Mouse (Mus musculus) MEL (cell line): ENCODE measurements around the gene Tmem30c. TPM values are rescaled to one million over a fixed set of nuclear protein-coding genes. Genes with fewer than 3 reads are reported as not detected.

ENCODE experiments used
- DNase-seq: peaks from one replicate; pipeline ENCODE4 v3.0.0; 2011; ENCODE audit warnings: low read depth, low spot score
- H3K27ac ChIP-seq: 2 replicates; pipeline ENCODE4 v1.5.1; 2012; ENCODE audit warnings: low read depth, mild to moderate bottlenecking, control low read depth, low read length, moderate library complexity; ENCODE audit not compliant: control insufficient read depth
- H3K27me3 ChIP-seq, 2 experiments: fragments of 150-350 bp in 1 of 2; sonication (generic) in 1 of 2; 2 replicates each; pipeline ENCODE4 v1.6.1; 2012; ENCODE audit warnings: low read length in 2 of 2, mild to moderate bottlenecking in 2 of 2, improper control_type of control experiment in 1 of 2, moderate library complexity in 1 of 2; ENCODE audit not compliant: insufficient read depth in 2 of 2, control insufficient read depth in 1 of 2
- H3K36me3 ChIP-seq, 2 experiments: 2 replicates each; pipeline ENCODE4 v1.6.1; 2012 to 2014; ENCODE audit warnings: low read length in 2 of 2, improper control_type of control experiment in 1 of 2, inconsistent platforms in 1 of 2, mild to moderate bottlenecking in 1 of 2; ENCODE audit not compliant: insufficient read depth in 2 of 2, control insufficient read depth in 1 of 2
- H3K4me1 ChIP-seq, 2 experiments: fragments of 150-350 bp in 1 of 2; sonication (generic) in 1 of 2; 2 replicates each; pipeline ENCODE4 v1.6.1; 2012; ENCODE audit warnings: low read length in 2 of 2, improper control_type of control experiment in 1 of 2, mild to moderate bottlenecking in 1 of 2; ENCODE audit not compliant: insufficient read depth in 2 of 2, control insufficient read depth in 1 of 2
- H3K4me3 ChIP-seq, 2 experiments: fragments of 150-350 bp in 1 of 2; sonication (generic) in 1 of 2; 2 replicates each; pipeline ENCODE4 v1.5.1; 2012; ENCODE audit warnings: low read depth in 2 of 2, low read length in 2 of 2, mild to moderate bottlenecking in 2 of 2, moderate library complexity in 2 of 2, control low read depth in 1 of 2, improper control_type of control experiment in 1 of 2; ENCODE audit not compliant: control insufficient read depth in 1 of 2, insufficient read depth in 1 of 2
- H3K79me2 ChIP-seq: 2 replicates; pipeline ENCODE4 v1.6.1; 2012; ENCODE audit warnings: mild to moderate bottlenecking, low read length, moderate library complexity; ENCODE audit not compliant: control insufficient read depth, poor library complexity, insufficient read depth
- H3K9ac ChIP-seq: 2 replicates; pipeline ENCODE4 v1.6.1; 2012; ENCODE audit warnings: low read depth, mild to moderate bottlenecking, control low read depth, low read length, moderate library complexity; ENCODE audit not compliant: control insufficient read depth, poor library complexity, severe bottlenecking
- H3K9me3 ChIP-seq: fragments of 150-350 bp; sonication (generic); replicated peaks from 2 replicates; pipeline ENCODE4 v1.6.1; 2012; ENCODE audit warnings: mild to moderate bottlenecking, low read length, improper control_type of control experiment, moderate library complexity; ENCODE audit not compliant: insufficient read depth
- CTCF ChIP-seq, 3 experiments: IDR thresholded peaks in 2 of 3; conservative IDR thresholded peaks in 1 of 3; 2 replicates each; pipeline ENCODE4 v1.5.1; 2011 to 2012; ENCODE audit warnings: low read length in 3 of 3, low read depth in 2 of 3, mild to moderate bottlenecking in 2 of 3, improper control_type of control experiment in 1 of 3, inconsistent platforms in 1 of 3, mixed read lengths in 1 of 3, moderate library complexity in 1 of 3; ENCODE audit not compliant: control insufficient read depth in 1 of 3, insufficient read depth in 1 of 3, poor library complexity in 1 of 3, severe bottlenecking in 1 of 3
- EP300 ChIP-seq, 2 experiments: IDR thresholded peaks; 2 replicates each; pipeline ENCODE4 v1.6.1; 2011; ENCODE audit warnings: improper control_type of control experiment in 2 of 2, low read length in 2 of 2, low read depth in 1 of 2, mild to moderate bottlenecking in 1 of 2
- ETS1 ChIP-seq: IDR thresholded peaks from 2 replicates; pipeline ENCODE4 v1.6.1; 2012; ENCODE audit warnings: low read depth, mild to moderate bottlenecking, inconsistent platforms, low read length, improper control_type of control experiment, moderate library complexity
- GABPA ChIP-seq: IDR thresholded peaks from 2 replicates; pipeline ENCODE4 v1.6.1; 2012; ENCODE audit warnings: low read depth, mild to moderate bottlenecking, inconsistent platforms, low read length, improper control_type of control experiment, moderate library complexity
- GATA1 ChIP-seq: IDR thresholded peaks from 2 replicates; pipeline ENCODE4 v1.6.1; 2011; ENCODE audit warnings: low read depth, low read length, improper control_type of control experiment
- JUND ChIP-seq: IDR thresholded peaks from 2 replicates; pipeline ENCODE4 v1.6.1; 2011; ENCODE audit warnings: low read depth, mild to moderate bottlenecking, improper control_type of control experiment, low read length
- KAT2A ChIP-seq: conservative IDR thresholded peaks from 2 replicates; pipeline ENCODE4 v1.6.1; 2012; ENCODE audit warnings: low read depth, low read length, improper control_type of control experiment, inconsistent platforms
- MAZ ChIP-seq: IDR thresholded peaks from 2 replicates; pipeline ENCODE4 v1.6.1; 2012; ENCODE audit warnings: low read depth, mild to moderate bottlenecking, inconsistent platforms, low read length, improper control_type of control experiment
- MEF2A ChIP-seq: IDR thresholded peaks from 2 replicates; pipeline ENCODE4 v1.6.1; 2014; ENCODE audit warnings: low read depth, mild to moderate bottlenecking, inconsistent platforms, low read length, improper control_type of control experiment; ENCODE audit not compliant: poor library complexity, insufficient replicate concordance, severe bottlenecking; ENCODE audit errors: extremely low read depth
- MYC ChIP-seq: IDR thresholded peaks from 2 replicates; pipeline ENCODE4 v1.6.1; 2011; ENCODE audit warnings: low read depth, mild to moderate bottlenecking, low read length, improper control_type of control experiment, moderate library complexity
- NELFE ChIP-seq: IDR thresholded peaks from 2 replicates; pipeline ENCODE4 v1.6.1; 2011; ENCODE audit warnings: low read depth, low read length, improper control_type of control experiment
- RCOR1 ChIP-seq: IDR thresholded peaks from 2 replicates; pipeline ENCODE4 v1.6.1; 2012; ENCODE audit warnings: low read depth, mild to moderate bottlenecking, inconsistent platforms, low read length, improper control_type of control experiment
- SIN3A ChIP-seq: IDR thresholded peaks from 2 replicates; pipeline ENCODE4 v1.6.1; 2012; ENCODE audit warnings: low read length, improper control_type of control experiment, inconsistent platforms
- SMC3 ChIP-seq: IDR thresholded peaks from 2 replicates; pipeline ENCODE4 v1.6.1; 2011; ENCODE audit warnings: low read depth, low read length, improper control_type of control experiment
- TAL1 ChIP-seq: IDR thresholded peaks from 2 replicates; pipeline ENCODE4 v1.6.1; 2012; ENCODE audit warnings: mild to moderate bottlenecking, inconsistent platforms, low read length, moderate library complexity, mixed read lengths
- TBP ChIP-seq: IDR thresholded peaks from 2 replicates; pipeline ENCODE4 v1.8.0; 2011; ENCODE audit warnings: low read depth, low read length, improper control_type of control experiment
- TCF12 ChIP-seq: IDR thresholded peaks from 2 replicates; pipeline ENCODE4 v1.6.1; 2014; ENCODE audit warnings: low read depth, mild to moderate bottlenecking, inconsistent platforms, low read length, improper control_type of control experiment, moderate library complexity
- UBTF ChIP-seq: IDR thresholded peaks from 2 replicates; pipeline ENCODE4 v1.6.1; 2012; ENCODE audit warnings: low read depth, mild to moderate bottlenecking, inconsistent platforms, low read length, improper control_type of control experiment, moderate library complexity, borderline replicate concordance; ENCODE audit not compliant: insufficient read depth
- USF2 ChIP-seq, 2 experiments: IDR thresholded peaks; 2 replicates each; pipeline ENCODE4 v1.6.1; 2011 to 2012; ENCODE audit warnings: improper control_type of control experiment in 2 of 2, low read length in 2 of 2, borderline replicate concordance in 1 of 2, inconsistent platforms in 1 of 2, low read depth in 1 of 2, mild to moderate bottlenecking in 1 of 2; ENCODE audit not compliant: insufficient read depth in 1 of 2
- ZC3H11A ChIP-seq: IDR thresholded peaks from 2 replicates; pipeline ENCODE4 v1.6.1; 2012; ENCODE audit warnings: low read depth, mild to moderate bottlenecking, inconsistent platforms, low read length, improper control_type of control experiment
- ZKSCAN1 ChIP-seq: IDR thresholded peaks from 2 replicates; pipeline ENCODE4 v1.6.1; 2012; ENCODE audit warnings: low read depth, mild to moderate bottlenecking, inconsistent platforms, low read length, improper control_type of control experiment, moderate library complexity
- ZMIZ1 ChIP-seq: IDR thresholded peaks from 2 replicates; pipeline ENCODE4 v1.6.1; 2012; ENCODE audit warnings: low read depth, mild to moderate bottlenecking, inconsistent platforms, low read length, improper control_type of control experiment, moderate library complexity
- polyA plus RNA-seq, 2 experiments: library from polyadenylated mRNA; stranded (reverse) in 1 of 2; unstranded in 1 of 2; fragments of >175 nt in 1 of 2; fragments of >200 nt in 1 of 2; gene quantifications; 2 replicates each; pipeline versions ENCODE4 v1.2.1 to v1.2.4; 2012; ENCODE audit warnings: low replicate concordance in 2 of 2, low read depth in 1 of 2; ENCODE audit not compliant: insufficient read length in 2 of 2, insufficient read depth in 1 of 2, missing spikeins in 1 of 2
- total RNA-seq: library from RNA; depleted of rRNA; stranded (reverse); fragments of 300-350 nt; gene quantifications from 2 replicates; pipeline ENCODE4 v1.2.3, GENCODE M21; 2012

Gene Tmem30c
- total and polyA plus RNA-seq, 3 experiments = 0.04 to 0.38 TPM; not detected in 1

DNA sequence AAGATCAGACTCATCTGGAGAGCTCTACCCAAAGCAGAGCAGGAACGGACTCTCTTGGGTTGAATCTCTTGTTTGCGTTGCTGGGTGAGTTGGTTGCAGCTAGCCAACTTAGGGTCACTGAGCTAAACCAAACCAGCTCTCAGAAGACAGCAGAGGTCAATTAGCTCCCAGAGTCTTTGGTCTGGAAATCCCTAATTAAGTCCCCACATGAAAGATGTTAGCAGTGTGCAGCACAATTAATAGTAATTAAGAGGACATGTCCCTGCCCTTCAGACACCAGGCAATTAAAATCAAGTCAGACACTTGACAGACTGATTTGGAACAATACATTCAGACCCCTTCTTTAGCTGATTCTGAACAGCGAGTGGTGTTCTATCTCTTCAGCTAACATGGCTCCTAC lies 21.6 kb upstream of the Tmem30c start:
- peaks cover 6 to 7% of the 10 kb centered on the region in 2 experiments; a peak in 3 of 4 replicates for H3K4me1 ChIP-seq

DNA sequence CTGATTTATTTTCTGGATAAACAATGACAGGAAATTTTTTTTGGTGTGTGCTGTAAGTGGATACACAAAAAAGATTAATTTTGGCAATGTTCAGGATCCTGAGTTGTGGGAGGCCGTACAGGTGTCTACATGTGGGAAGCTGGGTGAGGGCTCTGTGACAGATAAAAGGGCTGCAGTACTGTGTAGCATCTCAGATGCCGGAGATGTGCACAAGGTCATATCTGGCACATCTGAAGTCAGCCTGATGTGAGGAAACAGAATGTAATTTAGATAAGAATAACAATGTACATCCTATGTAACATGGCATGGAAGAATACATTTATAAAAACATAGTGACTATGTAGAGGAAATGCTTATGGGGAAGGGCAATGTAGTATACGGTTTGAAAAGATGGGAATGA lies 20.8 kb upstream of the Tmem30c start:
- Histone ChIP-seq H3K4me3 (no peak overlapping the region), H3K27ac (no peak overlapping the region)
- TF ChIP-seq SMC3 = no peak
- peak; percentile 55; the same call in 1 of the 2 replicates for TF ChIP-seq TCF12
- no peak for TF ChIP-seq MYC
- TF ChIP-seq NELFE = no peak
- peak; percentile 21 to 49; a peak in 1 of 4 replicates for TF ChIP-seq EP300 (IDR thresholded peaks at IDR 0.05; ENCODE audit: low read depth in 1 of 2, low read length in 2 of 2)
- peak; percentile 23; the same call in 1 of the 2 replicates for TF ChIP-seq ETS1
- 0 out of 2 replicates have a peak, but pooled peaks have one; percentile 5 for TF ChIP-seq TAL1
- TF ChIP-seq ZC3H11A = no peak
- no peak for TF ChIP-seq MAZ
- no peak for TF ChIP-seq ZKSCAN1
- 0 out of 2 replicates have a peak, but pooled peaks have one; percentile 39 for TF ChIP-seq GATA1
- TF ChIP-seq, all 39 proteins: peak for 5
- DNase-seq = no peak
- H3K27me3 ChIP-seq = no peaks in the 10 kb centered on the region
- peaks cover 0 to 12% of the 10 kb centered on the region in 2 experiments; a peak in 3 of 4 replicates for H3K36me3 ChIP-seq
- H3K4me1 ChIP-seq = peaks cover 6 to 7% of the 10 kb centered on the region in 2 experiments; a peak in 3 of 4 replicates
- H3K9ac ChIP-seq = no peak overlapping the region
- H3K9me3 ChIP-seq = no peaks in the 10 kb centered on the region
- H3K79me2 ChIP-seq = no peaks in the 10 kb centered on the region

More for the DNA sequence above, 21.6 kb upstream of the Tmem30c start:
- no peak overlapping the region for H3K27ac ChIP-seq
- H3K4me3 ChIP-seq = no peak overlapping the region
- no peak overlapping the region for H3K9ac ChIP-seq
- TF ChIP-seq EP300 (IDR thresholded peaks at IDR 0.05; ENCODE audit: low read depth in 1 of 2, low read length in 2 of 2) = no peak
- TF ChIP-seq ZMIZ1 = no peak
- TF ChIP-seq SIN3A = no peak
- TF ChIP-seq MEF2A = no peak
- no peak for TF ChIP-seq ZKSCAN1
- no peak for TF ChIP-seq KAT2A
- TF ChIP-seq CTCF (IDR thresholded peaks at IDR 0.05 in 2 of 3, conservative IDR thresholded peaks at IDR 0.05 in 1 of 3; ENCODE audit: control insufficient read depth in 1 of 3, insufficient read depth in 1 of 3, low read depth in 2 of 3, low read length in 3 of 3, poor library complexity in 1 of 3, severe bottlenecking in 1 of 3) = no peak
- TF ChIP-seq UBTF = no peak
- no peak for TF ChIP-seq TAL1
- TF ChIP-seq JUND = no peak
- no peak for TF ChIP-seq RCOR1
- TF ChIP-seq TBP = no peak
- TF ChIP-seq GABPA = no peak
- no peak for TF ChIP-seq USF2 (IDR thresholded peaks at IDR 0.05; ENCODE audit: borderline replicate concordance in 1 of 2, insufficient read depth in 1 of 2, low read depth in 1 of 2, low read length in 2 of 2)
- DNase-seq = no peak
- H3K27me3 ChIP-seq = no peaks in the 10 kb centered on the region
- no peaks in the 10 kb centered on the region for H3K79me2 ChIP-seq
- H3K9me3 ChIP-seq = no peaks in the 10 kb centered on the region
- H3K36me3 ChIP-seq = peaks cover 0 to 12% of the 10 kb centered on the region in 2 experiments; a peak in 3 of 4 replicates
